Mouse (Mus musculus): ENCODE results near the gene 4930563M21Rik.
A peak's percentile ranks its signal among the peaks of the same experiment; 100 is the strongest.
"Not testable (repeated sequence)": the region's sequence is repeated elsewhere in the genome, so short reads cannot be mapped to it uniquely, and the experiment has no call there.

Gene 4930563M21Rik

DNA sequence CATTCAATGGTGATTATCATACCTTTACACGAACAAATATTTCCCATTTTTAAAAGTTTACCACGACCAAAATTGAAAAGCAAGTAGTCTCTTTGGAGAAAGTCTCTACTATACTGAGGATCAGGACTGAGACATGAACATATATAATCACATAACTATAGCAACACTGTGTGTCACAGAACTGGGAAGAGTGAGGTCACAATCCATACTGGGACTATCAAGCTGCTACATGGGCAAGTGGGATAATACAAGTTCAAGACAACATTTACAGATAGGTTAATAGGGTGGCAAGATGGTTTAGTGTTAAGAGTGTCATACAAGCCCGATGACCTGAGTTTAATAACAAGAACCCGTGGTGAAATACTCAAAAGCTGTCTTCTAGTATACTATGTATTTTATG is at the start of gene 4930563M21Rik:
4930563M21Rik (minus strand) TSS at position 101 of the 400 bp plus-strand sequence.
- no peak for DNase-seq

DNA sequence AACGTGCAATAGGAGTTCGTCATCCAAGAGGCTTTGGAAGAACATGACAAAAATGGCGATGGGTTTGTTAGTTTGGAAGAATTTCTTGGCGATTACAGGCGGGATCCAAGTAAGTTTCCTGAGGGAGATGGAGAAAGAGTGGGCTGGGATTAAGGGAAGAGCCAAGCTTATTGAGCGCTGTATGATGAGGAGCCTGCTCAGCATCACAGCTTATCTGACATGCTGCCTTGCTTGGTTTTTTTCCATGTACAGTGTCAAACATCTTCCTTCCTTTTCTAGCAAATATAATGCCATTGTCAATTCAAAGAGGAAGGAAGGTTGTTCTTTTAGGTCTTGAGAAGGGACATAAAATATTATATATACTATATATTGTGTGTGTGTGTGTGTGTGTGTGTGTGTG is 45.8 kb upstream of the 4930563M21Rik start:
- no peak for DNase-seq

DNA sequence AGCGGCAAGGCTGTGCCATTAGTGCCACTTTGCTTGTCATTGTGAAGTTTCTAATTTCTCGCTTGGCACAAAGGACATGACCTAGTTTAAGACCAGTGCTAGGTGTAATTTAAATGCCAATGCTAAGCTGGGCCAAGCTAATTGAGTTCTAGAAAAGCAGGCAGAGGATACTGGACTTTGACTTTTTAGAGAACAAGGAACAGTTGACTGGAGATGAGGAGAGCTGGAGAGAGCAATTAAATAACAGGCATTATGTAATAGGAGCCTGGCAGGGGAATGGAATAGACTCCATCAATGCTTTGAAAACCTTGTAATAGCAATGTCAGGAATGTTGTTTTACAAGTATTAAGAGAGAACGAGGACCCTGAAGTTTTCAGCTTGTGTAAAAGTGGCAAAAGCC is 43.4 kb upstream of the 4930563M21Rik start:
- no peak for DNase-seq

DNA sequence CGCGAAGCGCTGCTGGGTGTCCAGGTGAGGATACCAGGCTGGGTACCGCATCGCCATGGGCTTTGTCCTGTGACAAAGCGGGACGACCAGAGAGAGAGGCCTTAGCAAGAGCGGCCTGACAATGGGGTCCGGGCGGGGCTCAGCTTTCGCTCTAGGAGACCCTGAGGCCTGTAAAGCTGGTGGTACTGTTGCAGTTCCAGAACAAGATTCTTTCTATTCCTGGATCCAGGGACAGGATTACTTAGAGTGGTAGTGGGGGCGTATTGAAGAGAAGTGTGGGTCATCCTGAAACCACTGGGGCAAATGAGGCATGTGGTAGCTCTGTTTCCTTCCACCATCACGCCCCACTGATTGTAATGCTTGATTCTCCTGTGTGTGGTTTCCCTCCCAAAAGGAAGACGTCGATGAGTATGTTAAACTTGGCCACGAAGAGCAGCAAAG is 31.9 kb upstream of the 4930563M21Rik start:
- DNase-seq, result no peak

DNA sequence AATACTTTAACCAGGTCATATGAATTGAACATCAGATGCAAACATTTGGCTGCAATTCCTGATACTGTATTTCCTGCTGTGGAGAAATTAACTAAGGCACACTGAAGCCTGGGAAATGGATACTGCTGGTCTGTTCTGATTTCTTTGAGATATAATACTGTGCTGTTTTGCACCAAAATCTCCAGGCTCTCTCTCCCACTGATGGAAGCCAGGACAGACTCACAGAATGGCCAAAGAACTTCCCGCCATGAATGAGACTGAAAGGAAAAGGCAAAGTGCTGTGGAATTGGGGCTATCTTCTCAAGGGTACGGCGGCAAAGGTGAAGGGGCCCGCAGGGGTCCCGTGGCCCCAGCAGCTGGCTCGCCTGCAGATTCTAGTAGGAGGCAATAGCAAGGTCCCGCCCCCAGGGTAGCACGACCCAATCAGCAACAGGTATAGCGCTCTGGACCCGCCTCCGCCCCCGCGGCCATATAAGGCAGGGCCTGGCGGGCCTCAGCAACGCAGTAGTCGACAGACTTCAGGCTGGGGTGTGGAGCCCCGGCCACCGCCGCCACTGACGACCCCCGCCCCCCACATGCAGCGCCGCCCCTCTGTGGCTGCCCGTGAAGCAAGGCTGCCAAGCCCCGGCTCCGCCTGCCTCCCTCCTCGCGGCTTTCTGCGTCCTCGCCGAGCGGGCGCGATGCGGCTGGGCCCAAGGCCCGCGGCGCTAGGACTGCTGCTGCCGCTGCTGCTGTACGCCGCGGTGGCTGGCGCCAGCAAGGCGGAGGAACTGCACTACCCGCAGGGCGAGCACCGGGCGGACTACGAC is 31.2 kb upstream of the 4930563M21Rik start, which contains the start of gene Rcn2:
Rcn2 (plus strand) TSS at position 474 of the 809 bp plus-strand sequence.
- DNase-seq, result peak; percentile 94

DNA sequence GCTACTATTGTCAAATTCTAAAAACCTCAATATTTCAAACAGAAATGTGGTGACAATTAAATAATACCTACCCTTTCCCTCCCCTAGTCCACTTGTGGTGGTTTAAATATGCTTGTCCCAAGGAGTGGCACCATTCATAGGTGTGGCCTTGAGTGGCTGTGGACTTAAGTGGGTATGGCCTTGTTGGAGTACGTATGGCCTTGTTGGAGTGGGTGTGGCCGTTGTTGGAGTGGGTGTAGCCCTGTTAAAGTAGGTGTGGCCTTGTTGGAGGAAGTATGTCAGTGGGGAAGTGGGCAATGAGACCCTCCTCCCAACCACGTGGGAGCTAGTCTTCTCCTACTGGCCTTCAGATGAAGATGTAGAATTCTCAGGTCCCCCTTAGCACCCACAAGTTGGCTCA is 21.9 kb upstream of the 4930563M21Rik start:
- DNase-seq, result no peak

DNA sequence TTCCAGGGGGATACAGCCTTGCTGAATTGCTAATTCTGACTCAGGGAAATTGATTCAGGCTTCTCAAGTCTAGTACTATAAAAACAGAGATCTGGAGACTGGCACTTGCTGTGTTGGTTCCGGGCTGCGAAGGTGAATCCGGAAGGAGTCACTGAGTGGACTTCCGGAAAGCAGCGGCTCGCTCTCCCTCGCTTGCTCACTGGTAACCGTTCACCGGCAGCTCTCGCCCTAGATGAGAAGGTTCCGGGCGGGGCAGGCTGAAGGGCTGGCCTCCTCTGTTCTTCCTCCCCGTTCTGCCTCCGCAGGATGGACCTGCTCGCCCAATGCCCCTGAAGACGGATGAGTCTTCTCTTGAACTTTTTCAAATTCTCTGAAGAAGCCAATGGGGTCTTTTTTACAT is 16.9 kb upstream of the 4930563M21Rik start:
- no peak for DNase-seq

DNA sequence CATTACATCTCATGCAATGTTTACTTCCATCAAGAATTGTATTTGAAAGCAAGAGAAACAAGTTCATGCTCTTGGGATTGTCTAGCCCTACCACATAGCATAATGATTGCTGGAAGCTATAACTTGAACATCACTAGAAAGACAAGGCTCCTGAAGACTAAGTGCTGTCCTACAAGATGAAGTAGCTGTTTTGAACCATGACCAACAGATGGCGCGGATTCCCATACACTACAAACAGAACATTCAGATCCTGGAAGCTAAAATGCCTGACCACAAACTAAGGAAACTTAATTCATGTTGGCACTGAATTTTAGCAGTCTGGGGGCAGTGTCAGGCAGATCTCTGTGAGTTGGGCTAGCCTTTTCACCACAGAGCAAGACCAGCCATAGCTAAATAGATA is 14.4 kb upstream of the 4930563M21Rik start:
- DNase-seq, result no peak

DNA sequence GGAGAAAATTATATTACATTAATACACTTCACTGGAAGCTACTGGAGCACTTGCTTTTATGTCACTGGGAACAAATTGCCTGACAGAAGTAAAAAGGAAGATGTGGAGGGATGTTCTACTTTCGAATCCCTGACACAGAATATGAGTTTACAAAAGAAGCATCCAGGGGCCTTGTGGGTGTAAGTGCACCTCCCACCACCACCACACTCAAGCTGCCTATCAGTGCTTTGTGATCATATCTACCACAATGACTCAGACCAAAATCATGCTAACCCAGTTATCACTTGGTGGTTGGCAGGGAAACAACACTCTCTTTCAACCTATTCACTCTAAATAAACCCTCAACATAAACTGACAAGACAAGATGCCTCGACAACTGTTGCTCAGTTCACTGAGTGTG is 5.7 kb downstream of the 4930563M21Rik start:
- DNase-seq, result not testable (repeated sequence)

DNA sequence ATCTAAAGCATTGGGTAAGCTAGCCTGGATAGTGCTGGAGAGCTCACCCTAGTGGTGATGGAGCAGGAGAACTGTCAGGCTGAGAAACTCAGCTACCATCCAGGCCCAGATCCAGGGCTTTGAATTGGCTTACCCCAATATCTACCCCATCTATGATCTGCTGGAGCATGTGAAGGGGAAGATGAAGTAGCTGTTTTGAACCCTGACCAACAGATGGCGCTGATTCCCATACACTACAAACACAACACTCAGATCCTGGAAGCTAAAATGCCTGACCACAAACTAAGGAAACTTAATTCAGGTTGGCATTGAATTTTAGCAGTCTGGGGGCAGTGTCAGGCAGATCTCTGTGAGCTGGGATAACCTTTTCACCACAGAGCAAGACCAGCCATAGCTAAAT is 63.5 kb downstream of the 4930563M21Rik start:
- no peak for DNase-seq

DNA sequence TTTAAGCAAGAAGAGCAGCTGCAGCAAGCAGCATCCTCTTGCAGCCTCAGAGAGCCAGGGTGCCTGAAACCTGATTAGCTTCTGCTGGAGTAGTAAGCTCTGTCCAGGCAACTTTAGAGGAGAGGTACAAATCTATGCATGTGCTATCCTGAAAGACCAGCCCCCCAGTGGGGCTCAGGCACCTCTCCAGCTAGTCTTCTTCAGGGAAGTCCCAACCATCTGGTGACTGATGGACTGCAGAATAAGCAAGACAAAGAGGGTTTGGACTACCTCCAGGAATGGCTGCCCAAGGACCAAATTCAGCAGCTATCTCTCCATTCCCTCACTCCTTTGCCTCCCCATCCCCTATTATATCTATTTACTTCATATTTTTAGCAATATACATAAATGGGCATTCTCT is 69.0 kb downstream of the 4930563M21Rik start:
- peak; percentile 28 for DNase-seq

DNA sequence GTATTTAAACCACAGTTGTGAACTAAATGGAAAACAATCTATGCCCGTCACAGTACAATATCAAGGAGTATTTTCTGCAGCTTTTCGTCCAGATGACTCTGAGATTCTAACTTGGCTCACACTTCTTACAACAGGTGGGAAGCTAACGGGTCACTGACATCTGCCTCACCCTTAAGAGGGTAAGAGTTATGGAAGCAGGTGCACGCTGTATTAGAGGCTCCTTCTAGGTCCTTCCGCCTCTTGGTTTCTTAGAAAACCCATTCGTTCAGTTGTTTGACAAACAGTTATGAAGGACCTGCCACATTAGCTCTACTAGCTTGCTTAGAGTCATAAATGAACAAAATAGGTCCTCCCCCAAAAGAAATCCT is 71.7 kb downstream of the 4930563M21Rik start:
- no peak for DNase-seq

DNA sequence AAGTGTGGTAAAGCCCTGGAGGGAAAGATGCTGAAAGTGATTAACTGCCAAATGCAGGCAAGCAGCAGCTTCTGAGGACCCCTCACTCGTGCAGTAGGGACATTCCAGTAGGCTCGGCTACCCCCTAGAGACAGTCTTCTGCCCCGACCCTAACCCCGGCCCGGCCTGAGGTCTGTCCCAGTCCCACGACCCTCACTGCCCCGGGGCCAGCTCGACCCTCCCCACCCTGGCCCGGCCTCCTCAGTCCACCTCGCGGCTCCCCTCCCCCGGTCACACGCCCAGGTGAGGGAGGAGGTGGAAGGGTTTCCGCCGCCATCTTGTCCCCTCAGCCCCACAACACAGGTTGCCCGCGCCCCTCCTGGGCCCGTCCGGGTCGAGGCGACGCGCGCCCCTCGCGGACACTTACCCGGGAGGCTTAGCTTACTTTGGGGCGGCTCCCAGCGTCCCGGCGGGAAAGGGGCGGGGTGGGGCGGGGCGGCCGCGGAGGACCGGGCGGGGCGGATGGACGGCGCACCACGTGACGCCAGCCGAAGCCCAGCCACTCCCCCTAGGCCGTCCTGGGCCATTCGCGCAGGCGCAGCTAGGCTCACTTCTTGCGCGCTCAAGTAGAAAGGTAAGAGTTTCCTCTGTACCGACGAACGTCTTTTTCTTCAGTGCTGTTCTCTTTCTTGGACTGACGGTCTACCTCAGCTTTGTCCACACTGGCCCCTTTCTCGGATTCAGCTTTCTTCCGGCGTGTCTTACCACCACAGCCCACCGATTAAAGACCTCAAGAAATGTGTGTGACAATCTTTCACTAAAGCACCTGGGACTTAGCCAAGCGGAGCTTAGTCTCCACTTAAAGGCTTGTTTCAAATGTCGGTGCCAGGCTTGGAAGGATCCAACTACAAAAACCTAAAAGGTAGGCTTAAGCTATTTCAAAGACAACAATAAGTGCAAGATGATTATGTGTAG is 72.4 kb downstream of the 4930563M21Rik start, which contains the start of gene Scaper:
Scaper (minus strand) TSS at position 456 of the 954 bp plus-strand sequence.
- DNase-seq, result peak; percentile 87

DNA sequence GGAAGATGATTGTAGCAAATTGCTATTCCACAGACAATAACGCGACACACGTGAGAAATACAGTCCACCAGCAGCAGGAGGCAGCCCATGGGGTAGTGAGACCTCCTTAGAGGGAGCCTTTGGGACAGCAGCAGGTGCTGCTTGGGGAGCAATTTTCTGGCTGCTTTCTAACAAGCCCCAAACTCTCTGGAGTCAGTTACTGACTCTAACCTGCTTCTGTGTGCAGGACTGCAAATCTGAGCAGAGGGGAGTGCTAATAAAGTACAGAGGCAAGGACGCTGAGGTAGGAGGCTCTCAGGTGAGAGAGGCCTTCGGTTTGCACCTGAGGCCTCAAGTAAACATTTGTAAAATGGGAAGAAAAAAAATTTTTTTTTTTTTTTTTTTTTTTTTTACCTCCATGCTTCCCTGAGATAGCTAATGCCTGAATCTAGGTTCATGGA is 73.1 kb downstream of the 4930563M21Rik start:
- no peak for DNase-seq

DNA sequence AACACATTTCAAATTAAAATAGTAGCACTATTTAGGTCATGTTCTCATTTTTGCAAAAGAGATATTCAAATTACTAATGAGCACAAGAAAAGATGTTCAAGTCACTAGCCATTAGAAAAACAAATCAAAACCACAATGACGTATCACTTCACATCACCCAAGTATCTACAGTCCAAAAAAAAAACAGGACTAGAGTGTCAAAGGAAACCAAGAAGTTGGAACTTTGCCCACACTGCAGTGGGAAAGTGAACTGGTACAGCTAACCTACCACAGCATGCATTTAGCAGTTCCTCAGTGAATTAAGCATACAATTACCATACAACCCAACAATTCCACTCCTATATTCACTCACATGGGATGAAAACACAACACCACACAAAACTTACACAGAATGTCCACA is 77.9 kb downstream of the 4930563M21Rik start:
- DNase-seq, result no peak

DNA sequence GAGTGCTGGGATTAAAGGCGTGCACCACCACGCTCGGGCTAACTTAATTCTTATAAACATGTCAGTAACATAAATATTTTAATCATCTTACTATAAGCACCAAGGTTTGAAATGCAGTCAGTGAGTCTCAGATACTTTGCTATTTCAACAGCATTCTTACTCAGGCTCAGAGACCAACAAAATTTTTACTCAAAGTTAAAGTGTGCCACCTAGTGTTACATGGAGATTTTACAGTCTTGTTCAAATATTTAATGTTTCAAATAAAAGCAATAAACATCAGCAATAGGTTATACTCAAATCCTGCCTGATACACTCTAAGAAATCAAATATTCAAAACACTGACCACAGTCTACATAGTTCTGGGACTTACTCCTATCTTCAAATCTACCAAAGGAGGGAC is 91.8 kb downstream of the 4930563M21Rik start:
- no peak for DNase-seq

DNA sequence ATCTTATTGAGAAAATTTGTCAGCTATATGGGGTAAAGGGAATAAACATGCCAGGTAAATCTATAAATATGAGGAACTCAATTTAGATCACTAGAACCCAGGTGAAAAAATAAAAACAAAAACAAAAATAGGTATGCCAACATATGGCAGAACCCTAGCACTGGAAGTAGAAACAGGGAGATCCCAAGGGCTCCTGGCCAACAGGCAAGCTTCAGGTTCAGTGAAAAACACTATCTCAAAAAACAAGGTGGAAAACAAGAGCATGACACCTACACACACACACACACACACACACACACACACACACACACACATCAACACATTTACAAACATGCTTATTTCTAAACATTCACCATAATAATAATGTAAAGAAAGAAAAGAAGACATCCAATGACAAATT is 93.6 kb downstream of the 4930563M21Rik start:
- DNase-seq, result no peak
